Mouse (Mus musculus) kidney, postnatal 0 days (tissue): ENCODE data around the gene Gm10273. TPM values are rescaled to one million over a fixed set of nuclear protein-coding genes. Genes with fewer than 3 reads are reported as not detected.
A peak's percentile ranks its signal among the peaks of the same experiment; 100 is the strongest.
"Not testable (repeated sequence)": the region's sequence is repeated elsewhere in the genome, so short reads cannot be mapped to it uniquely, and the experiment has no call there.

ENCODE experiments used
- ATAC-seq: fragments of 200-750 bp; cut with Nextera tagmentation; replicated peaks from 2 replicates; pipeline ENCODE4 v1.8.0; 2017; ENCODE audit warnings: low read depth, moderate number of reproducible peaks, moderate TSS enrichment, moderate library complexity; ENCODE audit not compliant: low FRiP score
- DNase-seq: peaks from one replicate; pipeline ENCODE4 v3.0.0-alpha.2; 2016; ENCODE audit warnings: low spot score
- H3K27ac ChIP-seq: fragments of 300-500 bp; sonication (generic); 2 replicates; pipeline ENCODE4 v1.5.1; 2014; ENCODE audit warnings: mild to moderate bottlenecking
- H3K27me3 ChIP-seq: fragments of 300-500 bp; sonication (generic); 2 replicates; pipeline ENCODE4 v1.6.1; 2014; ENCODE audit warnings: low read length, mixed read lengths; ENCODE audit not compliant: insufficient read depth
- H3K36me3 ChIP-seq: fragments of 300-500 bp; sonication (generic); 2 replicates; pipeline ENCODE4 v1.6.1; 2014; ENCODE audit warnings: low read length, mixed read lengths; ENCODE audit not compliant: insufficient read depth
- H3K4me1 ChIP-seq: fragments of 300-500 bp; sonication (generic); replicated peaks from 2 replicates; pipeline ENCODE4 v1.6.1; 2014; ENCODE audit warnings: antibody characterized with exemption, low read length, mixed read lengths; ENCODE audit not compliant: insufficient read depth
- H3K4me2 ChIP-seq: fragments of 300-500 bp; sonication (generic); 2 replicates; pipeline ENCODE4 v1.6.1; 2014; ENCODE audit warnings: mild to moderate bottlenecking, low read length, moderate library complexity, mixed read lengths
- H3K4me3 ChIP-seq: fragments of 300-500 bp; sonication (generic); replicated peaks from 2 replicates; pipeline ENCODE4 v1.5.1; 2014; ENCODE audit warnings: low read depth, low read length
- H3K9ac ChIP-seq: fragments of 300-500 bp; sonication (generic); 2 replicates; pipeline ENCODE4 v1.6.1; 2014; ENCODE audit warnings: low read depth, low read length
- H3K9me3 ChIP-seq: fragments of 300-500 bp; sonication (generic); replicated peaks from 2 replicates; pipeline ENCODE4 v1.6.1; 2016; ENCODE audit warnings: low read length, inconsistent platforms, mixed read lengths
- CTCF ChIP-seq: IDR thresholded peaks from 2 replicates; pipeline ENCODE4 v1.5.1; 2016; ENCODE audit warnings: antibody characterized with exemption, low read depth, mild to moderate bottlenecking, moderate library complexity
- WGBS: fragments of 180-500 bp; shearing (Covaris S2); extraction: QIAGEN DNeasy Blood & Tissue Kit; methylation state at CpG from one replicate; pipeline ENCODE4 v1.1.7; 2014; 5-methylcytosine and 5-hydroxymethylcytosine counted together
- polyA plus RNA-seq: library from polyadenylated mRNA; unstranded; fragments of >200 nt; fragmentation: Nextera tagmentation; extraction: Ambion mirVana; gene quantifications from 2 replicates; pipeline ENCODE4 v1.2.1, GENCODE M21; 2015

Gene Gm10273
- 7.4 and 10.0 TPM in 2 replicates for polyA plus RNA-seq

GRCm38 (mm10) chr10:59395461-59395860 is at the start of gene Gm10273:
TSS of gene Gm10273 (plus strand) at chr10:59395632.
- 94% methylated on average over 9 of the region's 25 CpGs for WGBS
- not testable (repeated sequence) for H3K36me3 ChIP-seq, H3K9ac ChIP-seq, DNase-seq, H3K4me1 ChIP-seq, H3K27me3 ChIP-seq, H3K4me3 ChIP-seq, ATAC-seq, H3K4me2 ChIP-seq, H3K27ac ChIP-seq, H3K9me3 ChIP-seq

DNA sequence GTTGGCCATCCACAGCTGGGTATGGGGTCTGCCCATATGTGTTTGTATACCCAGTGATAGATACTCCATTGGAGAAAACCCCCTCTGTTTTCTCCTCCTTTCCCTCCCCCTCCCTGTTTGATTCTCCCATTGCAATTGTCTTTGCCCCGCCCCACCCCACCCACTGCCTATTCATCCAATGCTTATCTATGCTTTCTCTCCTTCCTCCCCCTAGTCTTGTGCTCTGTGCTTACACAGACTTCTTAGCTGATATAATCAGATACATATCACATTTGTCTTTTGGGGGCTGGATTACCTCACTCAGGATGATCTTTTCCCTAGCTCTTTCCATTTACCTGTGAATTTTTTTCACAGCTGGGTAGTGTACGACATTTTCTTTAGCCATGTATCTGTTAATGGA is 48.9 kb upstream of the Gm10273 start:
- H3K9me3 ChIP-seq = no peaks in the 10 kb centered on the region
- DNase-seq (no peak), ATAC-seq (no peak)
- no peak overlapping the region for H3K27ac ChIP-seq
- no peaks in the 10 kb centered on the region for H3K4me1 ChIP-seq
- no peak overlapping the region for H3K4me3 ChIP-seq
- TF ChIP-seq CTCF = no peak
- no peak overlapping the region for H3K4me2 ChIP-seq
- H3K27me3 ChIP-seq = no peaks in the 10 kb centered on the region
- 97% methylated on average over 2 of the region's 2 CpGs for WGBS
- H3K36me3 ChIP-seq = peaks cover 61% of the 10 kb centered on the region
- no peak overlapping the region for H3K9ac ChIP-seq

- Histone ChIP-seq H3K4me1 (no peaks in the 10 kb centered on the region), H3K27ac (no peak overlapping the region), H3K36me3 (peaks cover 60% of the 10 kb centered on the region), H3K4me2 (no peak overlapping the region), H3K4me3 (no peak overlapping the region), H3K9ac (no peak overlapping the region), H3K27me3 (no peaks in the 10 kb centered on the region), H3K9me3 (no peaks in the 10 kb centered on the region)
- WGBS = 95% methylated on average over 9 of the region's 9 CpGs
- TF ChIP-seq CTCF = no peak
- no peak for ATAC-seq
- no peak for DNase-seq
These were observed 47.2 kb upstream of the Gm10273 start for GRCm38 (mm10) chr10:59348200-59348599.

DNA sequence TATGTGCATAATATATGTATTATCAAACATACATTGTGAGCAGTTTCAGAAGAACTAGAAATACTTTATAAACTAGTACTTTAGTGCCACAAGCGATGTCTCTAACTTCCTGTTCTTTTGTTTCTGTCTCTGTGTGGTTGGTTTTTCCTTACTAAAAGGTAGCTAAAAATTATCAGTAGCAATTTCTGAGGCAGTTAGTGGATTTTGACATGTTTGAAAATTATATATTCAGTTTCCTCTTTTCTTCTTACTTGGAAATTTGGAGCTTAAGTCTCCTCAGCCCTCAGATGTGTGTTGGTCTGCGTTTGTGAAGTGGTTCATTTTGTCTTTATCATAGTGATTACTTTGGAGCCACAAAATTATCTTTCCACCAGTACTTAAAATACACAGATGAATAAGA is 45.9 kb upstream of the Gm10273 start:
- ATAC-seq (no peak), DNase-seq (no peak)
- H3K9ac ChIP-seq = no peak overlapping the region

DNA sequence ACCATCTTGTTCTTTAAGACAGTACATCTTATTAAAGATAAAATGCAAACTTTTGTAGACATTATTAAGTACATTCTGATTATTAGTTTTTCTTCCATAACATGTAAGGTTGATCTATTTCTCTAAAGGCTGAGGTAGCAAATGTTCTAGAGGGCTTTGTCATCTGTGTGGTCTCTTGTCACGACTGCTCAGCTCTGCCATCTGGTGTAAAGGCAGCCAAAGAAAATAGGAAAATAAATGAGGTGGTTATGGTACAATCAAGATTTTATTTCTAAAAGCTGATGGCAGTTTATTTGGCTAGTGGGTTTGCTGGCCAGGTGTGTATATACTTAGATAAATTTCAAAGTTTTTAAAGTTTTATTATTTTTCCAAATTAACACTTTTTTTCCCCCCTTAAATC is 42.4 kb upstream of the Gm10273 start:
- Histone ChIP-seq H3K9me3 (no peaks in the 10 kb centered on the region), H3K9ac (no peak overlapping the region), H3K4me1 (no peaks in the 10 kb centered on the region), H3K4me2 (no peak overlapping the region), H3K4me3 (no peak overlapping the region), H3K36me3 (peaks cover 39% of the 10 kb centered on the region), H3K27me3 (no peaks in the 10 kb centered on the region), H3K27ac (no peak overlapping the region)
- WGBS = 47% methylated on average over 1 of the region's 1 CpGs
- DNase-seq = no peak
- peak; percentile 53 for TF ChIP-seq CTCF
- no peak for ATAC-seq

More for the DNA sequence above, 45.9 kb upstream of the Gm10273 start:
- H3K4me3 ChIP-seq = no peak overlapping the region
- no peak overlapping the region for H3K4me2 ChIP-seq
- no peaks in the 10 kb centered on the region for H3K4me1 ChIP-seq
- no peak for TF ChIP-seq CTCF
- WGBS = 93% methylated on average over 2 of the region's 2 CpGs
- no peak overlapping the region for H3K27ac ChIP-seq
- H3K36me3 ChIP-seq = peaks cover 60% of the 10 kb centered on the region
- H3K27me3 ChIP-seq = no peaks in the 10 kb centered on the region
- no peaks in the 10 kb centered on the region for H3K9me3 ChIP-seq

DNA sequence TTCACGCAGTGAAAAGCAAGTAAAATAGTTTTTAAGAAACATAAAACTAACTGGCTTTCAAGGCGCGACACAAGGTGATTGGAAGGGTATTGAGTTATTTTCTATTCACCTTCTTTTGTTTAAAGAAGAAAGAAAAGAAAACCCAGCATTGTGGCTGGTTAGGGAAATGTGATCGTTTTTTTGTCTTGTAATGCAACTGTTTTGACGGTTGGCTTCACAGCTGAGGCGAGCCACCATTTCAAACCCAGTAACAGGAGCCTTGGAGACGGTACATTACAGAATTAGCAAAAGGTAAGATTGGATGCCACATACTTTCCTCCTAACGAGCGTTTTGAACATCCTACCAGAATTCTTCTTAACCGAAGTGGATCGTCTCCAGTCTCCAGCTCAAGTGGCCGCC is 41.3 kb upstream of the Gm10273 start:
- TF ChIP-seq CTCF = no peak
- Histone ChIP-seq H3K9me3 (no peaks in the 10 kb centered on the region), H3K4me1 (no peaks in the 10 kb centered on the region), H3K4me3 (no peak overlapping the region), H3K27me3 (no peaks in the 10 kb centered on the region), H3K9ac (no peak overlapping the region), H3K4me2 (no peak overlapping the region), H3K36me3 (peaks cover 33% of the 10 kb centered on the region), H3K27ac (no peak overlapping the region)
- WGBS = 77% methylated on average over 12 of the region's 12 CpGs
- DNase-seq (no peak), ATAC-seq (no peak)

DNA sequence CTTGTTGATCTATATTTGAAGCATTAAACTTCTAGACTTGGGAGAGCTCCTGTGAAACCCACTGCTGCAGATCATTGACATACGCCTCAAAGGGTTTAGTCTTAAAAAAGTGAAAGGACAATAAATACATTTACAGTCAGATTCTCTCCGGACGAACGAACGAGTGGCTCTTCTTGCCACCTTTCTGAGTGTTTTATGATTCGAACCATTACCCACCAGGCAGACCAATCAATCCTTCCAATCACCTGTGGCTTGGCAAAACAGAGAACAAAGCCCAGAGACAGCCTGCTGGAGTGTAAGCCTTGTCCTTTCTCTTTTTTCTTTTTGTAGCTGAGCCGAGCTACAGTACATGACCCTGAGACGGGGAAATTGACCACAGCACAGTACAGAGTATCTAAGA is 40.4 kb upstream of the Gm10273 start:
- WGBS = 54% methylated on average over 8 of the region's 8 CpGs

More for the DNA sequence above, 40.4 kb upstream of the Gm10273 start:
- ATAC-seq = no peak
- DNase-seq = no peak
- H3K27me3 ChIP-seq = no peaks in the 10 kb centered on the region
- no peaks in the 10 kb centered on the region for H3K4me1 ChIP-seq
- H3K9me3 ChIP-seq = no peaks in the 10 kb centered on the region
- H3K4me2 ChIP-seq = no peak overlapping the region
- no peak overlapping the region for H3K9ac ChIP-seq
- peaks cover 30% of the 10 kb centered on the region for H3K36me3 ChIP-seq
- TF ChIP-seq CTCF = no peak
- no peak overlapping the region for H3K4me3 ChIP-seq
- H3K27ac ChIP-seq = no peak overlapping the region
